Mouse (Mus musculus) layer of hippocampus, postnatal 14 days (tissue): ENCODE measurements at regions not wholly inside any gene's neighbourhood (a gene's known extent, or its start where the extent isn't known, plus 50 kb on each side); places are given as distances from the start of the nearest gene placed in this dataset.

Source experiments
- DNase-seq, 2 experiments: peaks; one replicate each; pipeline ENCODE4 v3.0.0; 2021 to 2022; ENCODE audit warnings: low spot score in 2 of 2, mixed read lengths in 1 of 2

DNA sequence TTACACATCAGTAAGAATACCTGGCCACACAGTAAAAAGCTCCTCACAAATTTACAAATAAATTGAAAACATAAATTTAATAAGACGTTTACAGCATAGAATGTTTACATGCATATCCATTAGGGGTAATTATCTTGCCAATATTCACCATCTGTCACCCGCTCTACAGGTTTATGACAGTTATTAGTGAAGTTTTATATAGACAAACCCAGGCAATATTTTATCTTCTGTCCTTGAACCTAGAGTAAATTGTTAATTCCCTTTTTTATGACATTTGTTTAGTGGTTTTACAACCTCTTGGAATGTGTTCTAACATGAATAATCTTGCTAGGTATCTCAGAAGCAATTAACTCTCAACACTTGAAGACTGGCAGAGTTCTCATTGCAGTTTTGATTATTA is 6458.7 kb downstream of the 9330182O14Rik start:
- DNase-seq = no peak

DNA sequence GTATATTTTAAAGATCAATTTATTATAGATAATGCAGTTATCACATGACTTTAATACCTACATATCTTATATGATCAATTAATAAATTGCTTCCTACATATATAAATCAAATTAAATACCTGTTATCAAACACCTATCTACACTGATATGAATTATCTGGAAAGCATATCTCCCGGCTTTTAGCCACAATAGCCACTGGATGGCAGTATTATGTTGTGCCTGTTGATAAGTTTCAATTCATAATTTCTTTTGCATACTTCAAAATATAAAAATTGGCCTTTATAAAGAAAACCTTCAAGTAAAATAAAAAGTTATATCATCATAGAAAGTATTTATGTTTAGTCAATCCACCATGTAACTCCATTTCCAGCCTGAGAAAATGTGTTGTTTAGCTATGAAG is 6464.2 kb downstream of the 9330182O14Rik start:
- DNase-seq = peak in 1 of 2 experiments; percentile 8

DNA sequence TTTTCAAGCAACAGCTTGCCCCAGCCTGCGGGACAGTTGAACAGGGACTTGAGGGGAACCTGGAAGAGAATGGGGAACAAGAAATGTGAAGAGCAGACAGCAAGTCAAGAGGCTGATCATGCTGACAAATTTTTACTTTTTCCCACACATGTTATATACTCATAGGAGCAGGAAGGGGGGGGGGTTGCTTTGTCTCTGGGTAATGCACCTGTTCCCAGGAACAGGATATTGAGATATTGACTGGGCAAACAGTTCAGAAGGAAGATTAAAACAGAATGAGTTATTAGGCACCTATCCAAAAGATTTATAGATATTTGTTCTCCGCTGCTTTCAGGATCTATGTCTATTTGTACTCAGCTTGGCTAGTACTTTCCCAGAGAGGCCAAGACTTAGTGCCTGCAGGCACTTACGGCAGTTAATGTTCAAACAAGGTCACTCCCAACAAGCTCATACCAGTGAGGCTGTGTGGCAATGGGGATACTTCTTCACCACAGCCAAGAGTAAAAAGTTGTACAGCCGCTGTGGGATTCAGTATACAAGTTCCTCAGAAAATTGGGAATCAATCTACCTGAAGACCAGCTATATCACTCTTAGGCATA is 6489.4 kb downstream of the 9330182O14Rik start:
- DNase-seq = no peak

DNA sequence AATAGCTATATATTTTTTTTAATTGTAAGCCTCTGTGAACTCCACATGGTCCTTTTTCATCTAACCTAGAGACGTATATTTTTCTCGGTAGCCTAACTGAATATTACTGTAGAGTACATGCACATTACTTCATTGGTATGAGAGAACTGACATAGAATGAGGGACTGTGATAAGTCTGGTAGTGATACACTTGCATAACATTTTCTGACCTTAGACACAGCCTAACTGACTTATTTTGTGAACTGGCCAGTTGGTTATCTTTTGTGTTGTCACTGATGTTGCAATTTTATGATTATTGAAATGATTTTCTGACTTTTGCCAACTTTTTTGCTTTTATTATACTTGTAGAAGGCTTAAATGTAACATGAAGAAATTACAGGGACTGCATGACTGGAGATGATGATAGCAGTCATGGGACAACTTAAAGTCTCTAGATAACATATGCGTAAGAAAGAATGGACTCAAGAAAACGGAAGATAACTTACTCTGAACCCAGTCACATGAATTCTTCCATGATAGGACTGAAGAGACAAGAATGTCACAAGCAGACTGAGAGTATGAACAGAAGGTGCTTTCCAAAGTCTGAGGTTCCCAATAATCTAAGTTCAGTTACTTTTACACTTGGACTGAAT is 6491.0 kb downstream of the 9330182O14Rik start:
- DNase-seq = no peak
